Mouse (Mus musculus) urinary bladder, postnatal 10 days (tissue): ENCODE measurements around the gene Hist1h2ad.
"Not testable (repeated sequence)": the region's sequence is repeated elsewhere in the genome, so short reads cannot be mapped to it uniquely, and the experiment has no call there.

ENCODE experiments used
- DNase-seq: peaks from one replicate; pipeline ENCODE4 v3.0.0; 2022; ENCODE audit warnings: low spot score

Hist1h2ad gene

GRCm38 (mm10) chr13:23562699-23563462 is 11.3 kb upstream of the Hist1h2ad start:
- no peak for DNase-seq

- no peak for DNase-seq
Measured at GRCm38 (mm10) chr13:23564482-23564881, 9.7 kb upstream of the Hist1h2ad start.

- not testable (repeated sequence) for DNase-seq
Measured at GRCm38 (mm10) chr13:23570261-23571021, 3.7 kb upstream of the Hist1h2ad start.

DNA sequence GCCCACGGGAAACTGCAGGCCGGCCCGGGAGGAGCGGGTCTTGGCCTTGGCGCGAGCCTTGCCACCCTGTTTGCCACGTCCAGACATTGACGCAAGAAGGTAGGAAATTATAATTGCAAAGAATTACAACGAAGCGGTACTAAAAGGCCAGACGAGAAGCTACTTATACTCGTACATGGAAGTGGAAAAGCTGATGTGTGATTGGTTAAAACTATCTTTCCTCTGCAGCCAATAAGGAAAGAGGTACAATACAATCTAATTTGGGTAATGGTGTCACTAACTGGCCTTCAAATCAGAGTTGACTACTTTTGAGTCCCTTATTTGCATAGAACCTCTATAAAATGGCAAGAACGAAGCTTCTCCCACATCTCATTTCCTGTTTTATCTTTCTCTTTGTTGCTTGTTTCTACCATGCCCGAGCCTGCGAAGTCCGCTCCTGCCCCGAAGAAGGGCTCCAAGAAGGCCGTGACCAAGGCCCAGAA is 3.1 kb upstream of the Hist1h2ad start, which contains the start of the genes Hist1h2ae and Hist1h2bg:
Gene Hist1h2ae (minus strand): TSS at position 199 of the 482 bp plus-strand sequence.
Gene Hist1h2bg (plus strand): TSS at position 375 of the 482 bp plus-strand sequence.
- DNase-seq, result no peak

DNA sequence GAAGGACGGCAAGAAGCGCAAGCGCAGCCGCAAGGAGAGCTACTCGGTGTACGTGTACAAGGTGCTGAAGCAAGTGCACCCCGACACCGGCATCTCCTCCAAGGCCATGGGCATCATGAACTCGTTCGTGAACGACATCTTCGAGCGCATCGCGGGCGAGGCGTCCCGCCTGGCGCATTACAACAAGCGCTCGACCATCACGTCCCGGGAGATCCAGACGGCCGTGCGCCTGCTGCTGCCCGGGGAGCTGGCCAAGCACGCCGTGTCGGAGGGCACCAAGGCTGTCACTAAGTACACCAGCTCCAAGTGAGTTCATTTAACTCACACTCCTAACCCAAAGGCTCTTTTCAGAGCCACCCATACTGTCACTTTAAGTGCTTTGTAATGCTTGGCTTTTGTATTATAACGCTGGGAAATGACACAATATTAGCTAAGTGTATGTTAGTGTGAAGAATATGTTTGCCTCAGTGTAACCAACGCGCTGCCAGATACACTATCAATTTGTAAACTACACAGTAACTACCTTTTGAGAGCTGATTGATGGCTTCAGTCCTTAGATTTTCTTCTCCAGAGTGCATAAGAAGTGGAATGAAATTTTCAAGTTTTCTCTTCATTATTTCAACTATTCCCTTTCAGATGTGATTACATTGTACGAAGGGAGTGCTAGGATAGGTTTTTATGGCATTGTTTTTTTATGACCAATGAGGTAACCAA is 2.5 kb upstream of the Hist1h2ad start:
- not testable (repeated sequence) for DNase-seq

- no peak for DNase-seq
Measured at GRCm38 (mm10) chr13:23572218-23573033, 1.8 kb upstream of the Hist1h2ad start.

- DNase-seq, result not testable (repeated sequence)
Measured at GRCm38 (mm10) chr13:23573034-23573897, 915 bp upstream of the Hist1h2ad start.

- not testable (repeated sequence) for DNase-seq
Measured at GRCm38 (mm10) chr13:23574546-23575170, 477 bp downstream of the Hist1h2ad start.

DNA sequence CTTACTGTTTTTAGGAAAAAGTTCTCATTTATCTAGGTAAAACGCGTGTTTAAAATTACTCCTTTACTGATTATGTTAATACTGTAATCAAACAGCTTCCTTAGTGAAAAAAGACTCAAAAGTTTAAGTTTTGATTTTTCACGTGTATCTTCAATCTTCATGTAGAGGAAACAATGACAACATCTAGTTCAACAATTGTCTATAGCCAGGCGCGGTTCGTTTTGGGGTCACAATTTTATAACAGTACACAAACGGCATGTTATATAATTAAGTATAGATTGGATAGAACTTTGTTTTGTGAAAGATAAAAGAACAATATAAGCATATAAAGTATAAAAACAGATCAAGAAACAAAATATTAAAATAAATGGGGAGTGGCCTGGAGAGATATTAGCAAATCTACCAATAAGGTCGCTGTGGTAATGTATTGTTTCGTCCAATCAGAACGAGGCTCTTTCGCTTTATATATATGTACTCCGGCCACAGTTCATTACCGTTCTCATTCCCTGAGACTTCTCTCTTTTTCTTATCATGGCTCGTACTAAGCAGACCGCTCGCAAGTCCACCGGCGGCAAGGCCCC is 1.2 kb downstream of the Hist1h2ad start, which contains the start of gene Hist1h3d:
Gene Hist1h3d (plus strand): TSS at position 493 of the 581 bp plus-strand sequence.
- DNase-seq, result no peak

DNA sequence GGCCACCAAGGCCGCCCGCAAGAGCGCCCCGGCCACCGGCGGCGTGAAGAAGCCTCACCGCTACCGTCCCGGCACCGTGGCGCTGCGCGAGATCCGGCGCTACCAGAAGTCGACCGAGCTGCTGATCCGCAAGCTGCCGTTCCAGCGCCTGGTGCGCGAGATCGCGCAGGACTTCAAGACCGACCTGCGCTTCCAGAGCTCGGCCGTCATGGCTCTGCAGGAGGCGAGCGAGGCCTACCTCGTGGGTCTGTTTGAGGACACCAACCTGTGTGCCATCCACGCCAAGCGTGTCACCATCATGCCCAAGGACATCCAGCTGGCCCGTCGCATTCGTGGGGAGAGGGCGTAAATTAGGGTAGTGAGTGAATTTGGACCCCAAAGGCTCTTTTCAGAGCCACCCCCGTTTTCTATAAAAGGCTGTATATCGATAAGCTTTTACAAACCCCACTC is 1.7 kb downstream of the Hist1h2ad start:
- DNase-seq, result not testable (repeated sequence)

- no peak for DNase-seq
Measured at GRCm38 (mm10) chr13:23576351-23576881, 2.2 kb downstream of the Hist1h2ad start.

GRCm38 (mm10) chr13:23576906-23577639 is 2.9 kb downstream of the Hist1h2ad start:
- no peak for DNase-seq

GRCm38 (mm10) chr13:23577835-23578234 is 3.7 kb downstream of the Hist1h2ad start:
- no peak for DNase-seq

- peak; percentile 79 for DNase-seq
Measured at GRCm38 (mm10) chr13:23581408-23582218, 7.4 kb downstream of the Hist1h2ad start, which contains the start of gene Hist1h4d. TSS of gene Hist1h4d (plus strand) at chr13:23581598.

DNA sequence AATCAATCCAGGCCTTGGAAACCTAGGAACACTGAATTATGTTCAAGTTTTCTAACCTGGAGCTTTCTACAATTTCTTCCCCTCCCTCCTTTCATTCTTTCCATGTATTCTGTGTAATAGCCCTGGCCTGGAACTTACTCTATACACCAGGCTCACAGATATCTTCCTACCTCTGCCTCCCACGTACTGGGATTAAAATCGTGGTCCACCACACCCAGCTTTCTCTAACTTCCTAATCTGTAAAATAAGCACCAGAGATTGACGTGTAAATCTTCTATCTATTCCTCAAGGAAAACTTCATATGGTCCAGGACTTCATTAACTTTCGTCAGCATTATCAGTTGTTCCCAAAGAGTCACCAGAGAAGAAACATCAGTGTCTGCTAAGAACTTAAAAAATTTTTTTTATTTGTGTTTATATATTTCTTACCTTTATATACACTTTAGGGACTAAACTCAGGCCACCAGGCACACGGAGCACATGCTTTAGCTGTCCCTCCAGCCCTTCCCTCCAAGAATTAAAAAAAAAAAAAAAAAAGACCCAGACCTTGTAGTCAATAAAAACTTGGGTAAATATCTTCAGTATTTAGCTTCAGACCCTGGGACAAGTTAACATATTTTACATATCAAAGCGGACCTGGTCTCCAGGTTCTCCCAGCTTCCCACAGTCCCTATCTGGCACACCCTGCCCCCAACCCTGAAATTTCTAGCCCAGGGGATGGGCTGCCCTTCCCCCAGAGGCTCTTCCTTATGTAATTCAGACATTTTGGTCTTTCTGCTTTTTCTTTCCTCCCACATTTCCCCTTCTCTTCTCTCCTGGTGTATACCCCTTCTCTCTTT is 8.3 kb downstream of the Hist1h2ad start:
- no peak for DNase-seq

DNA sequence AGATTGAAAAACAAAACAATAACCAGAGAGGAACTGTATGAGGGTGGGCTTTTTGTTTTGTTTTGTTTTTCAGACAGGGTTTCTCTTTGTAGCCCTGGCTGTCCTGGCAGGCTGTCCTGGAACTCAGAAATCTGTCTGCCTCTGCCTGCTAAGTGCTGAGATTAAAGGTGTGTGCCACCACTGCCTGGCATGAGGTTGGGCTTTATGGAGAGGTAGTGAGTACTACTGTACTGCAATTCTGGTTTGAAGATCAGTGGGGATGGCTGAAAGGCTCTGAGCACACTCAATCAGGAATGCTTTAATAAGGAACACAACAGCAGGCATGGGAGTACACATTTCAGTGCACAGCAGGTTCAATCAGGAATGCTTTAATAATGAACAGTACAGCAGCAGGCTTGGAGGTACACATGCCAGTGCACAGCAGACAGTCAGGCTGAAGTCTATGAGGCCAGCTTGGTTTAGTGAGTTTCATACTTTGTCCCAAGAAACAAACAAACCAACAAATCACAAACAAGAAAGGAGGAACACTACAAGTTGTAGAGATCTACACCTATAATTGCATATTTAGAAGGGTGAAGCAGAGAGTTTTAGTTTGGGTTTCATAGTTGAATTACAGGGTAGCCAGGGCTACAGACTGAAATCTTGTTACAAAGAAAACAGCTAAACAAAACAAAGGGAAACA is 9.3 kb downstream of the Hist1h2ad start:
- DNase-seq, result no peak
